Mouse (Mus musculus): ENCODE data around the gene Micu1.

GRCm38 (mm10) chr10:59899341-59900173 lies 197.3 kb downstream of the Micu1 start:
- TF ChIP-seq CTCF (IDR thresholded peaks at IDR 0.05; ENCODE audit: low read depth) (no peak), EP300 (IDR thresholded peaks at IDR 0.05; ENCODE audit: low read depth) (no peak; the same call in 1 of the 2 replicates)
